In the genomic region with DNA sequence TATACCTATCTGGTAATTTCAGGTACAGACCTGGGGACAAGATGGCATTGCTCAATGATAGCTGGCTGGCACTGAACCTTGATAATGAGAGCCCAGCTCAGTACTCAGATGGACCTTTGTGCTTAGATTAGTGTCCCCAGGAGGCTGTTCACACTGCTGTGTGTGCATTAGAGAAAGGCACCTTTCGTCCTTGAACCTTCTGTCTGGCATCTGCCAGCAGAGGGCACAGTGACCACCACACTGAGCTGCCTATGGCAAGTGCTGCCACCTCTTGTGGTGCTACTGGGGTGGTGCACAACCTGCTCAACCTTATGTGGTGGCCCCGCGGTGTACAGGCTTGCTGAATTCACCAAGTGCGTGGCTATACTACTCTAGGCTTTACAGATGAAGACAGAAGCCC, we compare ENCODE assay signal across 11 mouse cellular contexts. TPM values are rescaled to one million over a fixed set of nuclear protein-coding genes. Genes with fewer than 3 reads are reported as not detected.
DNase-seq lines count a peak whose midpoint lies in the region; ATAC-seq and TF ChIP-seq lines count a peak whose summit lies in the region.
"Had no signal": no experiment of that assay in that cellular context is flagged by ENCODE, and none has a peak within 500 bp of the region (broad histone marks: within the 10 kb centered on the region; RNA-seq: fewer than 3 reads in every experiment).

No protein-coding gene starts in this region.

- H3K9ac ChIP-seq in heart, postnatal 0 days (replicated peaks; ENCODE audit: low read depth, low read length): no peak overlapping the region
- H3K9ac ChIP-seq: embryonic facial prominence, embryonic 13.5 days had no signal

- no peak overlapping the region for H3K27ac ChIP-seq in heart, postnatal 0 days (ENCODE audit: low read depth)
- H3K27ac ChIP-seq in limb, embryonic 10.5 days: no peak overlapping the region
- H3K27ac ChIP-seq: embryonic facial prominence, embryonic 13.5 days had no signal

- TF ChIP-seq EP300 in heart, postnatal 0 days (IDR thresholded peaks at IDR 0.05; ENCODE audit: low read depth): no peak

- H3K4me3 ChIP-seq in heart, postnatal 0 days (ENCODE audit: low read depth, low read length): no peak overlapping the region
- no peak overlapping the region for H3K4me3 ChIP-seq in limb, embryonic 10.5 days
- H3K4me3 ChIP-seq: embryonic facial prominence, embryonic 13.5 days; myocyte had no signal

- no peaks in the 10 kb centered on the region for H3K27me3 ChIP-seq in heart, postnatal 0 days (ENCODE audit: control insufficient read depth, insufficient read depth, low read length)
- no peaks in the 10 kb centered on the region for H3K27me3 ChIP-seq in limb, embryonic 10.5 days (ENCODE audit: low read depth, poor library complexity, severe bottlenecking)
- H3K27me3 ChIP-seq: embryonic facial prominence, embryonic 13.5 days; Patski had no signal

- H3K36me3 ChIP-seq in heart, postnatal 0 days (replicated peaks; ENCODE audit: control insufficient read depth, insufficient read depth, low read length): peaks cover 84% of the 10 kb centered on the region
- peaks cover 94% of the 10 kb centered on the region for H3K36me3 ChIP-seq in limb, embryonic 10.5 days

- H3K4me1 ChIP-seq in heart, postnatal 0 days (ENCODE audit: control insufficient read depth, insufficient read depth): peaks cover 16% of the 10 kb centered on the region
- no peaks in the 10 kb centered on the region for H3K4me1 ChIP-seq in limb, embryonic 10.5 days
- H3K4me1 ChIP-seq: embryonic facial prominence, embryonic 13.5 days had no signal

- H3K9me3 ChIP-seq in heart, postnatal 0 days (replicated peaks; ENCODE audit: control insufficient read depth, low read length): no peaks in the 10 kb centered on the region
- H3K9me3 ChIP-seq in limb, embryonic 10.5 days (replicated peaks): no peaks in the 10 kb centered on the region
- H3K9me3 ChIP-seq: embryonic facial prominence, embryonic 13.5 days had no signal

- DNase-seq in heart, postnatal 0 days (ENCODE audit: low spot score): peak; percentile 72
- no peak for DNase-seq in heart, postnatal 10 days
- peak; percentile 55 for DNase-seq in CD4-positive helper T cell, adult 2 months (ENCODE audit: low read depth, low spot score)
- peak; percentile 57 to 71 for DNase-seq in cerebellum, postnatal 25 days
- no peak for DNase-seq in limb, embryonic 10.5 days (ENCODE audit: low spot score)
- DNase-seq in spleen, postnatal 4 days (ENCODE audit: low spot score in 2 of 2): no peak
- no peak for DNase-seq in urinary bladder, postnatal 14 days (ENCODE audit: low spot score)

- peak; percentile 95 for TF ChIP-seq CTCF in heart, postnatal 0 days (IDR thresholded peaks at IDR 0.05; ENCODE audit: low read depth)

- peak; percentile 50 for ATAC-seq in heart, postnatal 0 days (ENCODE audit: insufficient read depth, low read depth)
- ATAC-seq in megakaryocyte-erythroid progenitor cell, adult 5-6 weeks (replicated peaks; ENCODE audit: low FRiP score, low TSS enrichment, poor library complexity, severe bottlenecking): peak; percentile 76
- ATAC-seq: Patski had no signal

- intact Hi-C loops in heart, postnatal 10 days (cut with DNase I): loop anchor here (1.0 kb wide), 1 partner anchor 44 kb away; no protein-coding TSS in a partner anchor

- 71% methylated on average over 4 of the region's 4 CpGs for WGBS in heart, postnatal 0 days
- WGBS in limb, embryonic 10.5 days: 92% methylated on average over 4 of the region's 4 CpGs

- H3K4me2 ChIP-seq in heart, postnatal 0 days (ENCODE audit: low read depth, low read length): no peak overlapping the region
- H3K4me2 ChIP-seq: embryonic facial prominence, embryonic 13.5 days had no signal

RNA-seq across cellular contexts. Expression of a gene that starts 14.8 kb away (rescaled TPM):
- total RNA-seq in heart, postnatal 0 days (2014; rRNA removed; ENCODE audit: low replicate concordance): 30.8 and 31.2 TPM in 2 replicates
- 10.0 and 11.7 TPM in 2 replicates for polyA plus RNA-seq in heart, postnatal 0 days (2015; fragmentation: Nextera tagmentation; extraction: Ambion mirVana)
- total RNA-seq in heart, postnatal 10 days (2021): 10 to 100 TPM; 15.6 to 18.0 TPM
- 0.79 and 2.7 TPM in 2 replicates for total RNA-seq in megakaryocyte-erythroid progenitor cell, adult 5-6 weeks (2014; fragmentation: Nextera tagmentation)
- total RNA-seq in megakaryocyte-erythroid progenitor cell, adult 5-6 weeks (2017): 1.1 and 5.3 TPM in 2 replicates
- polyA plus RNA-seq in limb, embryonic 10.5 days (2016; fragmentation: Nextera tagmentation; extraction: Ambion mirVana): 13.7 and 13.8 TPM in 2 replicates

RNA-seq across cellular contexts. Expression of a gene that starts 20.4 kb away (rescaled TPM):
- 55.0 and 68.0 TPM in 2 replicates for total RNA-seq in heart, postnatal 0 days (2014; rRNA removed; ENCODE audit: low replicate concordance)
- polyA plus RNA-seq in heart, postnatal 0 days (2015; fragmentation: Nextera tagmentation; extraction: Ambion mirVana): 88.5 and 93.6 TPM in 2 replicates
- 100 to 1,000 TPM; 104 to 105 TPM for total RNA-seq in heart, postnatal 10 days (2021)
- total RNA-seq in megakaryocyte-erythroid progenitor cell, adult 5-6 weeks (2014; fragmentation: Nextera tagmentation): 148 and 150 TPM in 2 replicates
- total RNA-seq in megakaryocyte-erythroid progenitor cell, adult 5-6 weeks (2017): 58.8 and 82.4 TPM in 2 replicates
- polyA plus RNA-seq in limb, embryonic 10.5 days (2016; fragmentation: Nextera tagmentation; extraction: Ambion mirVana): 149 and 158 TPM in 2 replicates

RNA-seq across cellular contexts. Expression of a gene that starts 24.4 kb away (rescaled TPM):
- not detected in 2 replicates for total RNA-seq in heart, postnatal 0 days (2014; rRNA removed; ENCODE audit: low replicate concordance)
- polyA plus RNA-seq in heart, postnatal 0 days (2015; fragmentation: Nextera tagmentation; extraction: Ambion mirVana): not detected in 2 replicates
- under 1 TPM in 1 of 2 experiments, not detected in 1; 0.10 TPM for total RNA-seq in heart, postnatal 10 days (2021)
- 0.28 and 0.35 TPM in 2 replicates for total RNA-seq in megakaryocyte-erythroid progenitor cell, adult 5-6 weeks (2014; fragmentation: Nextera tagmentation)
- total RNA-seq in megakaryocyte-erythroid progenitor cell, adult 5-6 weeks (2017): not detected in 2 replicates
- 0.96 and 0.98 TPM in 2 replicates for polyA plus RNA-seq in limb, embryonic 10.5 days (2016; fragmentation: Nextera tagmentation; extraction: Ambion mirVana)
- polyA plus RNA-seq: myocyte had no signal

RNA-seq across cellular contexts. Expression of a gene that starts 47.8 kb away (rescaled TPM):
- 0.08 TPM in 1 of 2 replicates, not detected in the other for total RNA-seq in heart, postnatal 0 days (2014; rRNA removed; ENCODE audit: low replicate concordance)
- polyA plus RNA-seq in heart, postnatal 0 days (2015; fragmentation: Nextera tagmentation; extraction: Ambion mirVana): 0.04 TPM in 2 replicates
- total RNA-seq in heart, postnatal 10 days (2021): not detected
- total RNA-seq in megakaryocyte-erythroid progenitor cell, adult 5-6 weeks (2014; fragmentation: Nextera tagmentation): not detected in 2 replicates
- not detected in 2 replicates for total RNA-seq in megakaryocyte-erythroid progenitor cell, adult 5-6 weeks (2017)
- polyA plus RNA-seq in limb, embryonic 10.5 days (2016; fragmentation: Nextera tagmentation; extraction: Ambion mirVana): 0.79 and 1.5 TPM in 2 replicates
- polyA plus RNA-seq: Patski had no signal

RNA-seq across cellular contexts. Expression of a gene that starts 54.9 kb away (rescaled TPM):
- total RNA-seq in heart, postnatal 0 days (2014; rRNA removed; ENCODE audit: low replicate concordance): 29.7 and 35.5 TPM in 2 replicates
- 4.2 and 6.2 TPM in 2 replicates for polyA plus RNA-seq in heart, postnatal 0 days (2015; fragmentation: Nextera tagmentation; extraction: Ambion mirVana)
- total RNA-seq in heart, postnatal 10 days (2021): 1 to 10 TPM; 1.5 to 7.1 TPM
- total RNA-seq in megakaryocyte-erythroid progenitor cell, adult 5-6 weeks (2014; fragmentation: Nextera tagmentation): 22.8 and 39.3 TPM in 2 replicates
- 2.9 and 3.7 TPM in 2 replicates for total RNA-seq in megakaryocyte-erythroid progenitor cell, adult 5-6 weeks (2017)
- polyA plus RNA-seq in limb, embryonic 10.5 days (2016; fragmentation: Nextera tagmentation; extraction: Ambion mirVana): 5.9 and 7.4 TPM in 2 replicates

Comparison
In these comparisons a context has a peak if more than half of its experiments do, and no peak if none do; other contexts are left out.
1. DNase-seq: peak in heart, postnatal 0 days (single experiment), CD4-positive helper T cell, adult 2 months (single experiment) and cerebellum, postnatal 25 days (2 of 2); none in heart, postnatal 10 days (0 of 2), limb, embryonic 10.5 days (single experiment), spleen, postnatal 4 days (0 of 2) and urinary bladder, postnatal 14 days (single experiment).